Mouse (Mus musculus): ENCODE data around the gene Tbl1x.

The Tbl1x gene

GRCm38 (mm10) chrX:77544550-77544949, 33.7 kb downstream of the Tbl1x start:
- DNase-seq (ENCODE audit: low spot score): no peak

- no peak for DNase-seq (ENCODE audit: low spot score)
These were observed 34.7 kb downstream of the Tbl1x start for GRCm38 (mm10) chrX:77545362-77546078.

- no peak for DNase-seq (ENCODE audit: low spot score)
These were observed 35.6 kb downstream of the Tbl1x start for GRCm38 (mm10) chrX:77546448-77546847.

- DNase-seq (ENCODE audit: low spot score): no peak
These were observed 38.1 kb downstream of the Tbl1x start for GRCm38 (mm10) chrX:77548951-77549350.

GRCm38 (mm10) chrX:77550388-77550787, 39.6 kb downstream of the Tbl1x start:
- DNase-seq (ENCODE audit: low spot score): no peak

GRCm38 (mm10) chrX:77551306-77551705, 40.5 kb downstream of the Tbl1x start:
- no peak for DNase-seq (ENCODE audit: low spot score)

GRCm38 (mm10) chrX:77552088-77552487, 41.3 kb downstream of the Tbl1x start:
- no peak for DNase-seq (ENCODE audit: low spot score)

GRCm38 (mm10) chrX:77555985-77556384, 45.2 kb downstream of the Tbl1x start:
- DNase-seq (ENCODE audit: low spot score): no peak

GRCm38 (mm10) chrX:77559199-77559881, 48.5 kb downstream of the Tbl1x start:
- DNase-seq (ENCODE audit: low spot score): no peak

GRCm38 (mm10) chrX:77563616-77564015, 52.8 kb downstream of the Tbl1x start:
- DNase-seq (ENCODE audit: low spot score): no peak

- DNase-seq (ENCODE audit: low spot score): no peak
These were observed 55.9 kb downstream of the Tbl1x start for GRCm38 (mm10) chrX:77566739-77567138.

- DNase-seq (ENCODE audit: low spot score): no peak
These were observed 57.2 kb downstream of the Tbl1x start for GRCm38 (mm10) chrX:77568013-77568412.

GRCm38 (mm10) chrX:77573743-77574142, 62.9 kb downstream of the Tbl1x start:
- no peak for DNase-seq (ENCODE audit: low spot score)

GRCm38 (mm10) chrX:77577108-77577507, 66.3 kb downstream of the Tbl1x start:
- DNase-seq (ENCODE audit: low spot score): no peak

GRCm38 (mm10) chrX:77578172-77578571, 67.4 kb downstream of the Tbl1x start:
- peak; percentile 14 for DNase-seq (ENCODE audit: low spot score)

- DNase-seq (ENCODE audit: low spot score): no peak
These were observed 69.2 kb downstream of the Tbl1x start for GRCm38 (mm10) chrX:77579964-77580363.

GRCm38 (mm10) chrX:77585974-77586373, 75.2 kb downstream of the Tbl1x start:
- DNase-seq (ENCODE audit: low spot score): no peak

GRCm38 (mm10) chrX:77594670-77595224, 83.9 kb downstream of the Tbl1x start:
- DNase-seq (ENCODE audit: low spot score): no peak

GRCm38 (mm10) chrX:77597674-77598073, 86.9 kb downstream of the Tbl1x start:
- no peak for DNase-seq (ENCODE audit: low spot score)

- DNase-seq (ENCODE audit: low spot score): no peak
These were observed 87.9 kb downstream of the Tbl1x start for GRCm38 (mm10) chrX:77598736-77599135.

- no peak for DNase-seq (ENCODE audit: low spot score)
These were observed 92.9 kb downstream of the Tbl1x start for GRCm38 (mm10) chrX:77603496-77604258.

GRCm38 (mm10) chrX:77607488-77607887, 96.7 kb downstream of the Tbl1x start:
- DNase-seq (ENCODE audit: low spot score): no peak
